Mouse (Mus musculus): ENCODE results near the gene Lmtk2. TPM values are rescaled to one million over a fixed set of nuclear protein-coding genes. Genes with fewer than 3 reads are reported as not detected.

The Lmtk2 gene
- polyA plus RNA-seq, 1 experiment from 2014 or later = 4.1 TPM

DNA sequence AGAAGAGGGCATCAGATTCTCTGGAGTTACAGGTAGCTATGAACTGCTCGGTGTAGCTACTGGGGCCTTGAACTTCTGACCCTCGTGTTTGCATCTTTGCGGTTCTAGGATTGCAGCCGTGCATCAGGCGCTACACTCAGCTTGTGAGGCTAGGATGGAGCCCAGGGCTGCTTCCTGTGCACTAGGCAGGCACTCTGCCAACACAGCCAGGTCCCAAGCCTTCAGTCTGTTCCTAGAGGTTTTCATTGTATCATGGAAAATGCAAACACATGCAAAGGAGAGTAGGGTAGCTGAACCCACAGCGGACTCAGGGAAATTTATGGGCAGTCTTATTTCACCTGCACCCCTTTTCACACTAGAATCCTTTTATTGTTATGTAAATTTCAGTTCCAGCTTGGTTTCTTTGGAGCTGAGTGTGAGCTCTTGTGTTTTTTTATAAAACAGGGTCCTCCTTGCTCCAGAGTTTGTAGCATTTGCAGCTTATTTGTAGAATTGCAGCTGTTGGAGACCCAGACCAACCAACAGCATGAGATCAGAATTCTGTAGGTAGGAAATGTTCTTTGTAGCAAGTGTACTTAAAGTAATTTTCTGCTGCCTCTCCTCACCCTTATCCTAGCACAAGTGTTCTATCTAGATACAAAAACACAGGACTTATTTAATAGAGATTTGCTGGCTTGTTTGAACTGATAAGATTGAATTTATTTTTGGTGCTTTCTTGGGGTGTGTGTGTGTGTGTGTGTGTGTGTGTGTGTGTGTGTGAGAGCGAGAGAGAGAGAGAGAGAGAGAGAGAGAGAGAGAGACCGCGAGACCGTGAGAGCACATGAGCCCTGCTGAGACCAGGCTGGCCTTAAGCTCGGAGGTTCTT, 12.6 kb downstream of the Lmtk2 start:
- Histone ChIP-seq H3K9ac (no peak overlapping the region), H3K4me2 (no peak overlapping the region), H3K27me3 (replicated peaks) (no peaks in the 10 kb centered on the region), H3K4me1 (peaks cover 46% of the 10 kb centered on the region), H3K9me3 (no peaks in the 10 kb centered on the region), H3K36me3 (no peaks in the 10 kb centered on the region; the same call in 1 of the 2 replicates), H3K27ac (replicated peaks) (peak overlapping the region; percentile 21; the same call in 1 of the 2 replicates), H3K4me3 (no peak overlapping the region)
- 70% methylated on average over 11 of the region's 11 CpGs for WGBS
- no peak for ATAC-seq (ENCODE audit: extremely low read depth, insufficient number of reproducible peaks, low FRiP score, low TSS enrichment)

DNA sequence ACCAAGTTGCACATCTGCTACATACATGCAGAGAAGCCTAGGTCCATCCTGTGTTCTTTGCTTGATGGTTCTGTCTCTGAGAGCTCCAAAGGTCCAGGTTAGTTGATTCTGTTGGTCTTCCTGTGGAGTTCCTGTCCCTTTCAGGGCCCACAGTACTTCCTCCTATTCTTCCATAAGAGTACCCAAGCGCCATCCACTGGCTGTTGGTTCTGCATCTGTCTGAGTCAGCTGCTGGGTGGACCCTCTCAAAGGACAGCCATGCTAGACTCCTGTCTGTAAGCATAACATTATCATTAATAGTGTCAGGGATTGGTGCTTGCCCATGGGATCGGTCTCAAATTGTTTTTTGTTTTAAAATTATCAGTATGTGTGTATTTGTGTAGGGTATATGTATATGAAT, 13.8 kb downstream of the Lmtk2 start:
- Histone ChIP-seq H3K4me2 (no peak overlapping the region), H3K9ac (no peak overlapping the region), H3K27ac (replicated peaks) (no peak overlapping the region), H3K36me3 (no peaks in the 10 kb centered on the region; the same call in 1 of the 2 replicates), H3K9me3 (no peaks in the 10 kb centered on the region), H3K4me1 (peaks cover 48% of the 10 kb centered on the region), H3K4me3 (no peak overlapping the region), H3K27me3 (replicated peaks) (no peaks in the 10 kb centered on the region)
- no peak for ATAC-seq (ENCODE audit: extremely low read depth, insufficient number of reproducible peaks, low FRiP score, low TSS enrichment)
- WGBS = 71% methylated on average over 2 of the region's 2 CpGs

DNA sequence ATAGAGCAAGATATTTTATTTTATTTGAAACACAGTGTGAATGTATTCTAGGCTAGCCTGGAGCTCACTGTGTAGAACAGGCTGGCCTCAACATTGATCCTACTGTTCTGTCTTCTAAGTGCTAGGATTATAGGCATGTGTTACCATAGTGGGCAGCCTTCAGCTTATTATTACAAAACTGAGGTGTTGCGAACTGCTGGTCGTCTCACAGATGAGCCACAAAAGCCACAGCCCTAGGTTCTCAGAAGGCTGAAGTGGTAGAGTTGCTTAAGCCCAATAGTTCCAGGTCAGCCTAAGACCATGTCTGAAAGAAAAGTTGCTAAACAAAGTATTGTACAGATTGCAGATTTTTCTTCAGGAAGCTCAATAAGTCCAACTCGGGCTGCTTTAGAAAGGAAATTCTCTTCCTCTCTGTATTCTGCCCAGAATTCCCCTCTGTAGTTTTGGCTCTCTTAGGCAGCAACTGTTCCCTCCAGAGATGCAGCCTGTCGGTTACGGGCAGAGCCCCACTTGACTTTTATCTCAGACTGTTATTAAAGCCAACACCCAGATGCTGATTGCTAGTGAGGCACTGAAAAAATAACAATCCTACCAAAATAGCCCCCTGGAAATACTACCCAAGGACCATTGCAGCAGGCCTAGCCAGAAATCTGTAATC, 14.9 kb downstream of the Lmtk2 start:
- H3K4me3 ChIP-seq = no peak overlapping the region
- no peaks in the 10 kb centered on the region; the same call in 1 of the 2 replicates for H3K36me3 ChIP-seq
- no peaks in the 10 kb centered on the region for H3K9me3 ChIP-seq
- H3K4me1 ChIP-seq = peaks cover 59% of the 10 kb centered on the region
- H3K9ac ChIP-seq = peak overlapping the region; percentile 40; the same call in 1 of the 2 replicates
- H3K27ac ChIP-seq (replicated peaks) = peak overlapping the region; percentile 62
- 39% methylated on average over 5 of the region's 5 CpGs for WGBS
- no peak for ATAC-seq (ENCODE audit: extremely low read depth, insufficient number of reproducible peaks, low FRiP score, low TSS enrichment)
- no peaks in the 10 kb centered on the region for H3K27me3 ChIP-seq (replicated peaks)
- H3K4me2 ChIP-seq = peak overlapping the region; percentile 16; the same call in 1 of the 2 replicates

DNA sequence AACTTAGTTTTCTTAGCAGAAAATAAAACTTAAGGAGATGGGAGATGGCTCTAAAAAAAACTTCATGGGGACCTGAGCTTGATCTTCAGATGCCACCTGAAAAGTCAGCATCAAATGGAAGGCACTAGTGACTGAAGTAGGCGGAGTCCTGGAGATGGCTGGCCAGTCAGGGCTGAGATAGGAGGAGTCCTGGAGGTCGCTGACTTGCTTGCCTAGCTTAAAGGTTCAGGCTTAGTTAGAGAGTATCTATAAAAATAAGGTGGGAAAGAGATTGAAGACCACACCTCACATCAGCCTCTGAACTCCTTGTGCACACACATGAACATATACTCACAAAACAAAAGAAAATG, 15.4 kb downstream of the Lmtk2 start:
- no peak overlapping the region for H3K4me3 ChIP-seq
- H3K9ac ChIP-seq = 0 out of 2 replicates have a peak overlapping the region, but pooled peaks have one; percentile 40
- no peaks in the 10 kb centered on the region; the same call in 1 of the 2 replicates for H3K36me3 ChIP-seq
- peaks cover 64% of the 10 kb centered on the region for H3K4me1 ChIP-seq
- H3K27me3 ChIP-seq (replicated peaks) = no peaks in the 10 kb centered on the region
- H3K4me2 ChIP-seq = peak overlapping the region; percentile 16; the same call in 1 of the 2 replicates
- H3K9me3 ChIP-seq = no peaks in the 10 kb centered on the region
- peak overlapping the region; percentile 62 for H3K27ac ChIP-seq (replicated peaks)
- ATAC-seq (ENCODE audit: extremely low read depth, insufficient number of reproducible peaks, low FRiP score, low TSS enrichment) = no peak
- 51% methylated on average over 2 of the region's 2 CpGs for WGBS

DNA sequence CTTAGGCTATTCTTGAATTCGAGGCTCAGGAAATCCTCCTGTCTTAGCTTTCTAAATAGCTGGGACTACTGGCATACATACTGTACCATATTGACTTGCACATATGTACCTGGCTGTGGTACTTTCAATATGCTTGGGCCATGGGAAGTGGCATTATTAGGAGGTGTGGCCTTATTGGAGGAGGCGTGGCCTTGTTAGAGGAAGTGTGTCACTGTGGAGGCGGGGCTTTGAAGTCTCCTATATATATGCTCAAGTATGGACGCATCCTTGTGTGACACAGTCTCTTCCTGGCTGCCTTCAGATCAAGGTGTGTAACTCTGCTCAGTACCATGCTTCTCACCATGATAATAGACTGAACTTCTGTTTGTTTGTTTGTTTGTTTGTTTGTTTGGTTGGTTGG, 18.0 kb downstream of the Lmtk2 start:
- H3K9ac ChIP-seq = no peak overlapping the region
- H3K4me3 ChIP-seq = no peak overlapping the region
- ATAC-seq (ENCODE audit: extremely low read depth, insufficient number of reproducible peaks, low FRiP score, low TSS enrichment) = no peak
- H3K36me3 ChIP-seq = no peaks in the 10 kb centered on the region
- 90% methylated on average over 4 of the region's 4 CpGs for WGBS
- H3K9me3 ChIP-seq = no peaks in the 10 kb centered on the region
- H3K27ac ChIP-seq (replicated peaks) = no peak overlapping the region
- H3K27me3 ChIP-seq (replicated peaks) = no peaks in the 10 kb centered on the region
- no peak overlapping the region for H3K4me2 ChIP-seq
- peaks cover 68% of the 10 kb centered on the region for H3K4me1 ChIP-seq

DNA sequence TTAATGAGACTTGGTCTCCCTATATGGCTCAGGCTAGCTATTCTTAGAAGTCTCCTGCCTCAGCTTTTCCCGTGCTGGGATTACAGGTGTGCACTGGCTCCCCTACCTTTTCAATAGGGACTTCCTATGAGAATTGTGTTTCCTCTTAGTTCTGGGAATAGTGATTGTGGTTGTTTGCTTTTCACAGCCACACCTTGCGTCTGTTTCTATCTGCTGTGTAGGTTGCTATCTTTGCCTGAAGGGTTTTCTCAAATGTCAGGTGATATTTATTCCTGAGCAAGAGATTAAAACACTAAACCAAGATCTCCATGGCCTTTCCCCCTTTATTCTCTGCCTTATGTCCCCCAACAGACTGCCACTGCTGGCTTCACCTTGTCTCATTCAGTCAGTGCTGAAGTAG, 19.1 kb downstream of the Lmtk2 start:
- H3K27ac ChIP-seq (replicated peaks) = no peak overlapping the region
- no peaks in the 10 kb centered on the region for H3K9me3 ChIP-seq
- 75% methylated on average over 2 of the region's 2 CpGs for WGBS
- ATAC-seq (ENCODE audit: extremely low read depth, insufficient number of reproducible peaks, low FRiP score, low TSS enrichment) = no peak
- no peak overlapping the region for H3K4me2 ChIP-seq
- peaks cover 62% of the 10 kb centered on the region for H3K4me1 ChIP-seq
- no peaks in the 10 kb centered on the region for H3K36me3 ChIP-seq
- no peaks in the 10 kb centered on the region for H3K27me3 ChIP-seq (replicated peaks)
- no peak overlapping the region for H3K4me3 ChIP-seq
- no peak overlapping the region for H3K9ac ChIP-seq

DNA sequence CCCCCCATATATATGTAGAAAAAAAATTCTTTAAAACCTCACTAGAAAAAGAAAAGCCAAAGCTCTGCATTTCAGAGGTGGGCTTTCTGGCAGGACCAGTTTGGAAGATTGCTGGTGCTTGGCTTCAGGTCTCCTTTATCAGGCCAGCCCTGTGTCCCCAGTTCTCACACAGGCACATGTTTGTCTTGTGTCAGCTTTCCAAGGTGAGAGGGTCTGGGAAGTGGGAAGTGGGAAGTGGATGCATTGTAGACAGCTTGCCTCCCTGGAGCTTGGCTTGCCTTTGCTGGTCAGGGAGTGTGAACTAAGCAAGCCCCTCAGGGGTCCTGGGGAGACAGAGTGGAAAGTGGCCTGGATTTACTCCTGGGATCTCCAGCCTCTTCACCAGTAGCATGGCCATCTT, 21.3 kb downstream of the Lmtk2 start:
- no peaks in the 10 kb centered on the region for H3K36me3 ChIP-seq
- H3K27me3 ChIP-seq (replicated peaks) = no peaks in the 10 kb centered on the region
- ATAC-seq (ENCODE audit: extremely low read depth, insufficient number of reproducible peaks, low FRiP score, low TSS enrichment) = no peak
- no peaks in the 10 kb centered on the region for H3K9me3 ChIP-seq
- H3K4me2 ChIP-seq = no peak overlapping the region
- H3K4me3 ChIP-seq = no peak overlapping the region
- H3K9ac ChIP-seq = no peak overlapping the region
- no peak overlapping the region for H3K27ac ChIP-seq (replicated peaks)
- peaks cover 48% of the 10 kb centered on the region for H3K4me1 ChIP-seq

DNA sequence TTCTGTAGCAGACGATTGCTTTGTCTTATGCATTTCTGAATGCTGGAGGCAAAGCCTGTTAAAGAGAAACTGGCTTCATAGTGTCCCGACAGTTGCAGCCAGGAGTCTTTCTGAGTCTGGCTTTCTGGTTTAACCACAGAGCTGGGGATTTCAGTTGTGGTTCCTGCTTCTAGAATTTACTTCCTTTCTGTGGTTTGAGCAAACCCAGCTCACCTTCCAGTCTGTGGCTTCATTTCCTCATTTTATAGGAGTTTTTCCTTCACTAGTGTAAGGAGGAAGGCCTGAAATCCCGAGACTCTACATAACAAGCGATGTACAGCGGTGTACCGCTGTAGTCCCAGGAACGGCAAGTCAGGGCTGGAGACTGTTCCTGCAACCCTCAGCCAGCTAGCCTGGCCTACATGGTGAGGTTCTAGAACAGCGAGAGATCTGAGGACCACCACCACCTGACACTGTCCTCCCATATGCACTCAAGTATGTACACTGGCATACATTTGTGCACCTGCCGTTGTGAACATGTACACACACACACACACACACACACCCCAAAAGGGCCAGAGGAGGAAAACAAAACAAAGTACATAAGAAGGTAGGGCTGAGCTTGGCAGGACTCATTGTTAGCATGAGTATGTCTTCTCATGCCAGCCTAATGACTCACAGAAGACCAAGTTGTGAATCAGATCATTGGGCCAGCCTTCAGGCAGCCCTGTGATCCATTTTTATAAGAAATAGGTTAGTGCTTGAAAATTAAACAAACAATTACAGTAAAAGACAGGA, 25.9 kb downstream of the Lmtk2 start:
- H3K27ac ChIP-seq (replicated peaks) = no peak overlapping the region
- no peaks in the 10 kb centered on the region for H3K27me3 ChIP-seq (replicated peaks)
- H3K36me3 ChIP-seq = peaks cover 17% of the 10 kb centered on the region
- H3K4me3 ChIP-seq = no peak overlapping the region
- no peak overlapping the region for H3K4me2 ChIP-seq
- peaks cover 28% of the 10 kb centered on the region for H3K4me1 ChIP-seq
- H3K9ac ChIP-seq = 0 out of 2 replicates have a peak overlapping the region, but pooled peaks have one; percentile 28
- no peaks in the 10 kb centered on the region for H3K9me3 ChIP-seq
- 80% methylated on average over 9 of the region's 9 CpGs for WGBS
- ATAC-seq (ENCODE audit: extremely low read depth, insufficient number of reproducible peaks, low FRiP score, low TSS enrichment) = no peak

DNA sequence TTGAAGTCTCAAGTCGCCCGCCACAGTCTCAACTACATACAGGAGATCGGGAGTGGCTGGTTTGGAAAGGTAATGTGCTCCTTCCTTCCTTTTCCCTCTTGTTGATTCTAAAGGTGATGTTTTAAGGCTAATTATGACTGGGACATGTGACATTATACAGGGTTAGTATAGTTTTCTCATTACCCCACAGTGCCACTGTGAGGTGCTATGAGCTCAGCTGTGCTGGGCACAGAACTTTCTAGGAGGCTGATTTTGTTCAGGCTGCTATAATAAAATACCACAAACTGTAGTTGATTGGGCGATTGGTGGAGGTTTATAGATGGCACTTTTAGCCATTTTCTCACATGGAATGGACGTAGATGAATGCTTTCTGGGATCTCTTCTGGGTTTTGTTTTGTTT, 43.3 kb downstream of the Lmtk2 start:
- Histone ChIP-seq H3K27ac (replicated peaks) (no peak overlapping the region), H3K4me2 (no peak overlapping the region), H3K36me3 (peaks cover 63% of the 10 kb centered on the region), H3K9me3 (no peaks in the 10 kb centered on the region), H3K27me3 (replicated peaks) (no peaks in the 10 kb centered on the region), H3K4me1 (peaks cover 14% of the 10 kb centered on the region), H3K9ac (no peak overlapping the region), H3K4me3 (no peak overlapping the region)
- WGBS = 94% methylated on average over 5 of the region's 5 CpGs
- ATAC-seq (ENCODE audit: extremely low read depth, insufficient number of reproducible peaks, low FRiP score, low TSS enrichment) = no peak

DNA sequence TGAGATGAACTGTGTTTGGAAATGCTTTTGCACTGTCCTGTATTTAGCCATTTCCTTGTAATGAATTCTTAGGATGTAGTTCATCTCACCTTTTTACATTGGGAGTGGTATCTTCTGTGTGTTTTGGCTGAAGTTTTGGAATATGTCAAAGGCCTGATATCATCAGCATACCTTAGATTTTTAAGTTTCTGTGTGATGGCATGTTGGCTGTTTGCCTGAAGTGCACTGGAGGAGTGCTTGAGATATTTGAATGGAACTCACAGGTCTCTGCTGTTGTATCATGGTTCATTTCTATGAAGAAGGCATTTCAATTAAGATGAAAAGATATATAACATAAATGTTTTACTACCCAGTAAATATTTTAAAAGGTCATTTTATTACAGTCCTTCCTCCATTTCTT, 46.7 kb downstream of the Lmtk2 start:
- no peaks in the 10 kb centered on the region for H3K9me3 ChIP-seq
- H3K27ac ChIP-seq (replicated peaks) = 0 out of 2 replicates have a peak overlapping the region, but pooled peaks have one; percentile 5
- peaks cover 60% of the 10 kb centered on the region for H3K36me3 ChIP-seq

DNA sequence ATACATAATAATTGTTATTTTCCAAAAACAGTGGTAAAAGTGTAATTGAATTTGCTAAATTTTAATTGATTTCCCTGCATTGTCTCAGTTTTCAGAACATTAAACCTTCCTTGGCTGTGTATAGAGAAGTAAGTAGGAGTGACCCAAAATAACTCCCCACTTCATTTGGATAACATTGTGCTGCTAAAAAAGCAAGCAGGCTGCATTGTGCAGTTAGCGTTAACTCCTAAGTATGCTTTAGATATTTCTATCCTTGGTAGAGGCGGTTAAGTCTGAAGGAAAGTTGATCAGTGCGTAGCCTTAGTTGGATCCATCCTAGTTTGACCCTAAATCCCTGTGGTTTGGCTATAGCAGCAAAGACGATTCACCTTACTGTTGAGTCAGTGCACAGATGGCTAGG, 49.3 kb downstream of the Lmtk2 start:
- Histone ChIP-seq H3K4me1 (peaks cover 37% of the 10 kb centered on the region), H3K27me3 (replicated peaks) (no peaks in the 10 kb centered on the region), H3K9ac (no peak overlapping the region), H3K27ac (replicated peaks) (no peak overlapping the region), H3K9me3 (no peaks in the 10 kb centered on the region), H3K36me3 (peaks cover 50% of the 10 kb centered on the region), H3K4me2 (no peak overlapping the region), H3K4me3 (no peak overlapping the region)
- 72% methylated on average over 4 of the region's 4 CpGs for WGBS
- no peak for ATAC-seq (ENCODE audit: extremely low read depth, insufficient number of reproducible peaks, low FRiP score, low TSS enrichment)

More for the DNA sequence above, 46.7 kb downstream of the Lmtk2 start:
- ATAC-seq (ENCODE audit: extremely low read depth, insufficient number of reproducible peaks, low FRiP score, low TSS enrichment) = no peak
- H3K4me2 ChIP-seq = no peak overlapping the region
- no peaks in the 10 kb centered on the region for H3K27me3 ChIP-seq (replicated peaks)
- no peak overlapping the region for H3K9ac ChIP-seq
- peaks cover 37% of the 10 kb centered on the region for H3K4me1 ChIP-seq
- no peak overlapping the region for H3K4me3 ChIP-seq
